ENCODE assay signal across 7 mouse cellular contexts in genomic region chr19:46038851-46039260, GRCm38 (mm10). TPM values are rescaled to one million over a fixed set of nuclear protein-coding genes. Genes with fewer than 3 reads are reported as not detected.
DNase-seq lines count a peak whose midpoint lies in the region; ATAC-seq and TF ChIP-seq lines count a peak whose summit lies in the region.

No protein-coding gene starts in this region.

- H3K36me3 ChIP-seq in embryonic facial prominence, embryonic 12.5 days, result peaks cover 28% of the 10 kb centered on the region
- H3K36me3 ChIP-seq in hindbrain, postnatal 0 days (ENCODE audit: insufficient read depth, low read length), result peaks cover 23% of the 10 kb centered on the region
- peaks cover 26% of the 10 kb centered on the region for H3K36me3 ChIP-seq in midbrain, embryonic 11.5 days (ENCODE audit: control insufficient read depth, insufficient read depth, low read length)

- peak; percentile 52 to 69 for DNase-seq in spleen, postnatal 10 days (ENCODE audit: low spot score in 2 of 2)
- no peak for DNase-seq in spleen, adult 12 weeks (ENCODE audit: low spot score)
- no peak for DNase-seq in hindbrain, postnatal 0 days (ENCODE audit: low spot score)
- DNase-seq in midbrain, embryonic 11.5 days (ENCODE audit: low spot score, missing footprints), result peak; percentile 93
- DNase-seq in left cerebral cortex, adult 18-20 months (ENCODE audit: low spot score in 2 of 2), result no peak
- DNase-seq in gastrocnemius, postnatal 4 days (ENCODE audit: low spot score in 2 of 2), result no peak

- peak overlapping the region; percentile 97 for H3K4me3 ChIP-seq in embryonic facial prominence, embryonic 12.5 days
- H3K4me3 ChIP-seq in hindbrain, postnatal 0 days (ENCODE audit: low read length), result peak overlapping the region; percentile 58
- peak overlapping the region; percentile 97 for H3K4me3 ChIP-seq in midbrain, embryonic 11.5 days (ENCODE audit: low read depth, low read length)

- H3K9me3 ChIP-seq in embryonic facial prominence, embryonic 12.5 days, result no peaks in the 10 kb centered on the region
- no peaks in the 10 kb centered on the region for H3K9me3 ChIP-seq in hindbrain, postnatal 0 days (ENCODE audit: low read length)
- no peaks in the 10 kb centered on the region for H3K9me3 ChIP-seq in midbrain, embryonic 11.5 days (ENCODE audit: control insufficient read depth, low read length)

- peak overlapping the region; percentile 97 for H3K27ac ChIP-seq in embryonic facial prominence, embryonic 12.5 days
- peak overlapping the region; percentile 82 for H3K27ac ChIP-seq in hindbrain, postnatal 0 days
- peak overlapping the region; percentile 94 for H3K27ac ChIP-seq in midbrain, embryonic 11.5 days (ENCODE audit: low read depth, low read length)

- WGBS in embryonic facial prominence, embryonic 12.5 days, result 1% methylated on average over 17 of the region's 17 CpGs
- 0% methylated on average over 15 of the region's 17 CpGs for WGBS in hindbrain, postnatal 0 days
- 0% methylated on average over 10 of the region's 17 CpGs for WGBS in midbrain, embryonic 11.5 days

- H3K4me1 ChIP-seq in embryonic facial prominence, embryonic 12.5 days, result peaks cover 56% of the 10 kb centered on the region
- H3K4me1 ChIP-seq in hindbrain, postnatal 0 days (ENCODE audit: insufficient read depth, low read length), result peaks cover 51% of the 10 kb centered on the region
- peaks cover 55% of the 10 kb centered on the region for H3K4me1 ChIP-seq in midbrain, embryonic 11.5 days (ENCODE audit: control insufficient read depth, insufficient read depth, low read length)

- no peaks in the 10 kb centered on the region for H3K27me3 ChIP-seq in embryonic facial prominence, embryonic 12.5 days
- H3K27me3 ChIP-seq in hindbrain, postnatal 0 days (ENCODE audit: insufficient read depth, low read length), result no peaks in the 10 kb centered on the region
- no peaks in the 10 kb centered on the region for H3K27me3 ChIP-seq in midbrain, embryonic 11.5 days (ENCODE audit: control insufficient read depth, insufficient read depth, low read length)

- TF ChIP-seq CTCF in hindbrain, postnatal 0 days (IDR thresholded peaks at IDR 0.05; ENCODE audit: low read depth), result no peak

- peak overlapping the region; percentile 100 for H3K4me2 ChIP-seq in embryonic facial prominence, embryonic 12.5 days (replicated peaks)
- peak overlapping the region; percentile 82 for H3K4me2 ChIP-seq in hindbrain, postnatal 0 days (ENCODE audit: low read depth, low read length)
- H3K4me2 ChIP-seq in midbrain, embryonic 11.5 days, result peak overlapping the region; percentile 80

- no peak for ATAC-seq in embryonic facial prominence, embryonic 12.5 days (ENCODE audit: insufficient number of reproducible peaks, insufficient read depth, low FRiP score, low TSS enrichment)
- ATAC-seq in hindbrain, postnatal 0 days, result no peak
- ATAC-seq in midbrain, embryonic 11.5 days (ENCODE audit: low FRiP score), result peak; percentile 40

- peak overlapping the region; percentile 94 for H3K9ac ChIP-seq in embryonic facial prominence, embryonic 12.5 days
- peak overlapping the region; percentile 67 for H3K9ac ChIP-seq in hindbrain, postnatal 0 days (replicated peaks; ENCODE audit: low read length)
- H3K9ac ChIP-seq in midbrain, embryonic 11.5 days (ENCODE audit: low read length), result peak overlapping the region; percentile 99

RNA-seq across cellular contexts. Expression of gene Pprc1, which starts 5.8 kb away (rescaled TPM):
- 37.9 and 39.7 TPM in 2 replicates for polyA plus RNA-seq in embryonic facial prominence, embryonic 12.5 days (2016; fragmentation: Nextera tagmentation; extraction: Ambion mirVana)
- 9.3 and 25.0 TPM in 2 replicates for total RNA-seq in hindbrain, postnatal 0 days (2014; rRNA removed)
- polyA plus RNA-seq in hindbrain, postnatal 0 days (2015; fragmentation: Nextera tagmentation; extraction: Ambion mirVana), result 7.9 and 9.0 TPM in 2 replicates
- polyA plus RNA-seq in midbrain, embryonic 11.5 days (2014; fragmentation: Nextera tagmentation; extraction: Ambion mirVana), result 38.2 and 48.5 TPM in 2 replicates
- total RNA-seq in left cerebral cortex, adult 18-20 months (2021), result 10 to 100 TPM; 26.1 to 33.3 TPM
- total RNA-seq in gastrocnemius, postnatal 4 days (2021), result 10 to 100 TPM; 35.3 to 43.9 TPM

RNA-seq across cellular contexts. Expression of gene Ldb1, which starts 6.2 kb away (rescaled TPM):
- polyA plus RNA-seq in embryonic facial prominence, embryonic 12.5 days (2016; fragmentation: Nextera tagmentation; extraction: Ambion mirVana), result 131 and 142 TPM in 2 replicates
- 139 and 140 TPM in 2 replicates for total RNA-seq in hindbrain, postnatal 0 days (2014; rRNA removed)
- polyA plus RNA-seq in hindbrain, postnatal 0 days (2015; fragmentation: Nextera tagmentation; extraction: Ambion mirVana), result 76.8 and 83.0 TPM in 2 replicates
- 72.1 and 77.0 TPM in 2 replicates for polyA plus RNA-seq in midbrain, embryonic 11.5 days (2014; fragmentation: Nextera tagmentation; extraction: Ambion mirVana)
- total RNA-seq in left cerebral cortex, adult 18-20 months (2021), result 100 to 1,000 TPM; 113 to 123 TPM
- 10 to 100 TPM; 75.3 to 85.3 TPM for total RNA-seq in gastrocnemius, postnatal 4 days (2021)

RNA-seq across cellular contexts. Expression of gene Hps6, which starts 35.5 kb away (rescaled TPM):
- 6.1 and 7.2 TPM in 2 replicates for polyA plus RNA-seq in embryonic facial prominence, embryonic 12.5 days (2016; fragmentation: Nextera tagmentation; extraction: Ambion mirVana)
- total RNA-seq in hindbrain, postnatal 0 days (2014; rRNA removed), result 10.6 and 13.1 TPM in 2 replicates
- 4.7 TPM in 2 replicates for polyA plus RNA-seq in hindbrain, postnatal 0 days (2015; fragmentation: Nextera tagmentation; extraction: Ambion mirVana)
- polyA plus RNA-seq in midbrain, embryonic 11.5 days (2014; fragmentation: Nextera tagmentation; extraction: Ambion mirVana), result 1.0 and 1.4 TPM in 2 replicates
- total RNA-seq in left cerebral cortex, adult 18-20 months (2021), result 1 to 10 TPM; 7.8 to 8.4 TPM
- 1 to 10 TPM; 4.9 to 5.5 TPM for total RNA-seq in gastrocnemius, postnatal 4 days (2021)

RNA-seq across cellular contexts. Expression of gene Nolc1, which starts 36.8 kb away (rescaled TPM):
- 93.8 and 102 TPM in 2 replicates for polyA plus RNA-seq in embryonic facial prominence, embryonic 12.5 days (2016; fragmentation: Nextera tagmentation; extraction: Ambion mirVana)
- 24.1 and 26.9 TPM in 2 replicates for total RNA-seq in hindbrain, postnatal 0 days (2014; rRNA removed)
- polyA plus RNA-seq in hindbrain, postnatal 0 days (2015; fragmentation: Nextera tagmentation; extraction: Ambion mirVana), result 57.7 and 61.6 TPM in 2 replicates
- polyA plus RNA-seq in midbrain, embryonic 11.5 days (2014; fragmentation: Nextera tagmentation; extraction: Ambion mirVana), result 115 and 117 TPM in 2 replicates
- 10 to 100 TPM; 47.0 to 50.2 TPM for total RNA-seq in left cerebral cortex, adult 18-20 months (2021)
- total RNA-seq in gastrocnemius, postnatal 4 days (2021), result 10 to 100 TPM; 31.6 to 34.3 TPM

RNA-seq across cellular contexts. Expression of gene Armh3, which starts 40.6 kb away (rescaled TPM):
- polyA plus RNA-seq in embryonic facial prominence, embryonic 12.5 days (2016; fragmentation: Nextera tagmentation; extraction: Ambion mirVana), result 20.0 and 21.5 TPM in 2 replicates
- 17.5 and 19.1 TPM in 2 replicates for total RNA-seq in hindbrain, postnatal 0 days (2014; rRNA removed)
- polyA plus RNA-seq in hindbrain, postnatal 0 days (2015; fragmentation: Nextera tagmentation; extraction: Ambion mirVana), result 15.0 and 16.5 TPM in 2 replicates
- polyA plus RNA-seq in midbrain, embryonic 11.5 days (2014; fragmentation: Nextera tagmentation; extraction: Ambion mirVana), result 13.9 and 14.2 TPM in 2 replicates
- total RNA-seq in left cerebral cortex, adult 18-20 months (2021), result 10 to 100 TPM; 17.5 to 20.2 TPM
- 10 to 100 TPM; 16.0 to 19.0 TPM for total RNA-seq in gastrocnemius, postnatal 4 days (2021)

Comparison
In these comparisons a context has a peak if more than half of its experiments do, and no peak if none do; other contexts are left out.
1. DNase-seq: peak in spleen, postnatal 10 days (2 of 2) and midbrain, embryonic 11.5 days (single experiment); none in spleen, adult 12 weeks (single experiment), hindbrain, postnatal 0 days (single experiment), left cerebral cortex, adult 18-20 months (0 of 2) and gastrocnemius, postnatal 4 days (0 of 2).
2. Peak in every context shown above with its lines, with median percentiles within 50 percentile points of each other: H3K27ac ChIP-seq, H3K4me2 ChIP-seq, H3K4me3 ChIP-seq and H3K9ac ChIP-seq.